Mouse (Mus musculus) brain, adult 2 months (tissue): Measurements from ENCODE around the gene Iqsec1.

Source experiments
- DNase-seq: peaks from one replicate; pipeline ENCODE4 v3.0.0; 2011; ENCODE audit warnings: low read depth, low spot score

The Iqsec1 gene

GRCm38 (mm10) chr6:90620791-90621583 lies 367.5 kb downstream of the Iqsec1 start:
- DNase-seq = no peak

- DNase-seq = no peak
Measured at GRCm38 (mm10) chr6:90619936-90620335, 368.5 kb downstream of the Iqsec1 start.

GRCm38 (mm10) chr6:90618821-90619636 lies 369.5 kb downstream of the Iqsec1 start:
- DNase-seq = no peak

- DNase-seq = no peak
Measured at GRCm38 (mm10) chr6:90618274-90618673, 370.2 kb downstream of the Iqsec1 start.

- DNase-seq = no peak
Measured at GRCm38 (mm10) chr6:90616481-90616880, 372.0 kb downstream of the Iqsec1 start.

- peak; percentile 28 for DNase-seq
Measured at GRCm38 (mm10) chr6:90615991-90616390, 372.5 kb downstream of the Iqsec1 start.

- DNase-seq = no peak
Measured at GRCm38 (mm10) chr6:90615362-90615761, 373.1 kb downstream of the Iqsec1 start.

GRCm38 (mm10) chr6:90613277-90613676 lies 375.2 kb downstream of the Iqsec1 start:
- DNase-seq = no peak

GRCm38 (mm10) chr6:90610248-90610647 lies 378.2 kb downstream of the Iqsec1 start:
- DNase-seq = no peak

GRCm38 (mm10) chr6:90608186-90608585 lies 380.3 kb downstream of the Iqsec1 start:
- DNase-seq = no peak

- DNase-seq = peak; percentile 82
Measured at GRCm38 (mm10) chr6:90607196-90607595, 381.3 kb downstream of the Iqsec1 start.

- DNase-seq = peak; percentile 85
Measured at GRCm38 (mm10) chr6:90606538-90606937, 381.9 kb downstream of the Iqsec1 start.
